Mouse (Mus musculus) cerebellum, postnatal 14 days (tissue): ENCODE data around the gene Pdzd7.
"Not testable (repeated sequence)": the region's sequence is repeated elsewhere in the genome, so short reads cannot be mapped to it uniquely, and the experiment has no call there.

Source experiments
- DNase-seq, 2 experiments: peaks; one replicate each; pipeline ENCODE4 v3.0.0; 2021; ENCODE audit warnings: mixed read lengths in 2 of 2

Gene Pdzd7

DNA sequence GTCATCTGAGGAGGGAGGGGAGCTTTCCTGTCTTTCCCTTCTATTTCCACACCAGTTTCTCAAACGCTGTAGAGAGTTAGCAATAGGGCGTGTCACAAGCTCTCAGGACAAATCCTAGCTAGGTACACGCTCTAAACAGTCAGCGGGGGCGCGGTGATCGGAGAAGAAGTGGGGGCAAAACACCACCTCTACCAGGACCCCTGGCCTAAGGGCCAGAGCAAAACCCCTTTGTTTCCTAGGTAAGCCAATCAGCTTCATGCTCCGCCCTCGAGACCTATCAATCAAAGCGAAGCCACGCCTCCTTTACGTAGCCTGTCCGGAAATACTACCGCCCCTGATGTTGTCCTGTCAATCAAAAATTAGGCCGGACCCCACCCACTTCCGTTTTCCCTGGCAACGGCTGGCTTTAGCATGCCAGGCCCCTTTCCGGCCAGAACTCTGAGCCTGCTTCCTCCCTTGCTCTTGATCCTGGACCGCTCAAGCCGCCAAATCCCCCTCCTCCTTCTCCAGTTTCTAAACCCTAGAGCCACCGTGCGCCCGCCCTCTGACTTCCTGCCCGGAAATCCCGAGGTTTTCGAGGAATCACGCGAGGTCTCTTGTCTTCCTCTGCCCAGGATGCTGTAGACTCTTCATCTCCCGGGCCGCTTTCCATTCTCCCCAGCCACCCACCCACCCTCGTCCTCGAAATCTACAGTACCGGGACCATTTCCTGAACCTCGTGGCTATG, 12.8 kb upstream of the Pdzd7 start:
- DNase-seq, result peak; percentile 96

DNA sequence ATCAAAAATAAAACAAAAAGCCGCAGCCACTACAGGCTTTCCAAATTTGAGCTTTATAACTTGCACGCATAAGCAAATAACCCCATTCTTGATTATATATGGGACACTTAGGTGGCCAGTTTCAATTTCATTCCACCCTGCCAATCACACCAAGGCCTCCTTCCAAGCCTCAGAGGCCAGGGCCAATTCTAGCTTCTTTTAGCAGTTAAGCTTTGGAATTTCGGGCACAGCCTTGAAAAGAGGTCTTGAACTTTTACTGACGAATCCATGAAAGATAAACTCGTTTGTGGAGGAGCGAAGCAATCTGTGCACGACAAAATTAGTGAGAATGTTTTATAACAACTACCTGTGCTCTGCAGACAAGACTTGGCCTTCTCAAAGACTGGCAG, 12.2 kb upstream of the Pdzd7 start:
- no peak for DNase-seq

DNA sequence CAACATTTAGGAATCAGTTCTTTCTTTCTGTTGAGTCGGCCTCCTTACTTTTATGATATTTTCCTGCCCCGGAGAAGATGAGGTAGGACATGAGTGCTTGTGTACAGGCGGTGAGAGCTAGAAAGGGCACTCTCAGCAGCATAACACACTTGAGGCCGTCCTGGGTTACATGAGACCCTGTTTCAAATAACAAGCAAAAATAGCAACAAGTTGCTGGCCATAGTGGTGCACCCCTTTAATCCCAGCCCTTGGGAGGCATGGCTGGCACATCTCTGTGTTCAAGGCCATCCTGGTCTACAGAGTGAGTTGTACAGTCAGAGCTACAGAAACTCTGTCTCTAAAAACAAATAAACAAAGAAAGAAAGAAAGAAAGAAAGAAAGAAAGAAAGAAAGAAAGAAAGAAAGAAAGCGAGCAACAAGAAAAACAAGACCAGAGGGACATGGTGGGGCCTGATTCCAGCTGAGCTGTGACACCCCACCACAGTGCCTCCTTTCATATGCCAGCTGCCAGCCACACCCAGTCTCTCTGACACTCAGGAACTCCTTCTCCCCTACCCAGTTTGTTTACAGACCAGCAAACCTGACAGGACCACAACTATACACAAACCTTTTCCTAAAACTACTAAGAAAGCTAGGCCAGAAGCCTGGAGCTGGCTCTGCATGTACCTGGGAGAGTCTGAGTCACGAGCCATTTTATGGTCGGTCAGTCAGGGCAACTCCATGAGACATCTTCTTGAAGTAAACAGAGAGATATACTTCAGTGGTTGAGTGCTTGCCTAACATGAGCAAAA, 11.6 kb upstream of the Pdzd7 start:
- no peak for DNase-seq

DNA sequence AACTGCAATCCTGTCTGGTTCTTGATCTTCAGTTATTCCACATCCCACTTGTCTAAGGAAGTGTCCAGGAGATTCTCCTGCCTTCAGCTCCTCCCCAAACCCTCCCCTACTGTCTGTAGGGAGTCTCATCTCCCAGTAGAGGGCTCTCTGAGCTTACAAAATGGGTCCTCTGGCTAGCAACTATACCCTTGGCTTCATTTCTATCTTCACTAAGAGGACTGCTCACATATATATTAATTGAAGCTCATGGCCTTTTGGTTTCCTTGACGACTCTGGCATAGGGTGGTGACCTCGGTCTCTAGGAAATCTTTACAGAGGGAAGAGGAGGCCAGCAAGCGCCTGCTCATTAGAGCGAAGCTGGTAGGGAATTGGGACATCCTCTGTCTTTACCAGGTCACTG, 10.8 kb upstream of the Pdzd7 start:
- DNase-seq, result peak; percentile 41

DNA sequence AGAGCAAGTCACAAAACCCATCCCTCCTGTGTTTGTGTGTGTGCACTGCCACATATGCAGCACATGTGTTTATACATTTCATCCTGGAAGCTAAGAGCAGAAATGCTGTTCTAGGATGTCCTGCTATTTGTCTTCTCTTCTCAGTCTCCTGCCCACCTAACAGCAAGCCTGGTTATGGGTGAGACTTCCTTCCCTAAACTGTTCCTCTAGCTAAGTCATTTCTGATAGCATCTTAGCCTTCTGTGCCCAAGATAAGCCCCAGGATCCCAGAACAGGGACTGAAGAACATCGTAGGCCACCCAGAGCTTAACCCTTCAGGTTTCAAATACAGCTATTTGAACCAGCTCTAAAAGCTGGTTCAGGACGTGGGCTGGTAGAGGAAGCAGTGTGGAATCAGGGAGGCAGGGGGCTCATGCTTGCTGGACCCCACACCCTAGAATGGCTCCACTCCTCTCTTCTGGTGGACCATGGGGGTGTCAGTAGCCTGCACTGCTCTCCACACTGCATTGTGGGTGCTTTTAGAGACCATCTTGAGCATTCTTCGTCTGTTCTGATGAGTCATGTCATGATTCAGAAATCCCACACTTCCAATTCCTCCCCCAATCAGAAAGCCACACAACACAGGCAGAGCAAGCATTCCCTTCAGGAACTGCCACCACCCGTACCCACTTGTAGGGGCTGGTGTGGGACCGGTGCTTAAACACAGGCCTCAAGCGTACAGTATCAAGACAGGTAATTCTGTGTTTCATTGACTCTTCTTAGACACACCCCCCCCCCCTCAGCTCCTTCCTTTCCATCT, 9.6 kb upstream of the Pdzd7 start:
- DNase-seq, result no peak

DNA sequence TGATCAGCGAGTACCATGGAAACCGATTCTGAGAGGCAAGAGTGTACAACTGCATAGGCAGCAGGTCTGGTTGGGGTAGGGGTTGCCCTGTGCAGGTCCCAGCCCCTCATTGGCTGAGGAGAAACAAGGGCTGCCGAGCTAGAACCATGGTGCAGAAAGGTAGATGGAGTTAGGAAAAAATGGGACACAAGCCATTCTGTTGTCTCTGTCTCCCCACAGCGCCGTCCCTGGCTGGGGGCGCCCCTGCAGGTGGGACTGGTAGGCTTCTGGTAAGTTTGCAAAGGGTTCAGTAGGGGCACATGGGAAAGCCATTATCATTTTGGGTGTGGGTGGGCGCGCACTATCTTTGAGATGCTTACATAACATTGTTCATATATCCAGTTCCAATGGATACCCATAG, 7.9 kb upstream of the Pdzd7 start:
- no peak for DNase-seq

DNA sequence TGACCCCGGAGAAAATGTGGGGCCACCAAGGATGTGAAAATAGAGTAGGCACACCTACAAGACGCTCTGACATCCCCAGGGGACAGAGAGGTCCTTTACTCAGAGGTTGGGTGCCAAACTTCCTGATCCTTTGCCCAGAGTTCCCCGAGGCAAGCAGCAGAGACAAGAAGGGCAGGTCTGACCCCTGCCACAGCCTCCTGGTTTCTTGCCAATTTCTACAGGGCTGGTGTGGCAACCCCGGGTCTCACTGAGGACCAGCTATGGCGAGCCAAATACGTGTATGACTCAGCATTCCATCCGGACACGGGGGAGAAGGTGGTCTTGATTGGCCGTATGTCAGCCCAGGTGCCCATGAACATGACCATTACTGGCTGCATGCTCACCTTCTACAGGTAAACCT, 4.0 kb upstream of the Pdzd7 start:
- no peak for DNase-seq

DNA sequence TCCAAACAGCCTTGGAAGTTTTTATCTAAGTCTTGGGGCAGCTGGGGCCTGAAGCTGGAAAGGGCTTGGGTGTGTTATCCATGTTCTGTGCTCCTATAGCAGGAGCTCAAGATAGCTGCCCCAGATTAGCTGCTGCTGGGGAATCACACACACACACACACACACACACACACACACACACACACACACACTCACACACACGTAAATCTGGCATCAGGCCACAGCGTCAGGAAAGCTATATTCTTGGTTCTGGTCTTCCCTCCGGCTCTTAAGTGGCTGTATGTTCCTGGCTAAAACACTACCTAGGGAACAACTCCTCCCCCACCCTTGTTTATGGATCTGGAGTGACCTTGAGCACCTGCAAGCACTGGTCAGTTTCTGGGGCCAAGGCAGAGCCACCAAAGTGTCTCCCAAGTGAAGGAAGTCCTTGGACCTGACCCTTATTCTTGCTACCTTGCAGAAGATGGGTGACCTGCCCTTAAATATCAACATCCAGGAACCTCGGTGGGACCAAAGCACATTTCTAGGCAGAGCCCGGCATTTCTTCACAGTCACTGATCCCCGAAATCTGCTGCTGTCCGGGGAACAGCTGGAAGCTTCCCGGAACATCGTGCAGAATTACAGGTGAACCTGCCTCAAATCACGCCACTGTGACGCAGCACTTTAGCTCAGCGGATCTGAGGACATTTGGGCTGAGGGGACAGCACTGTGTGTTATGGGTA, 3.3 kb upstream of the Pdzd7 start:
- peak; percentile 35 to 55 for DNase-seq

DNA sequence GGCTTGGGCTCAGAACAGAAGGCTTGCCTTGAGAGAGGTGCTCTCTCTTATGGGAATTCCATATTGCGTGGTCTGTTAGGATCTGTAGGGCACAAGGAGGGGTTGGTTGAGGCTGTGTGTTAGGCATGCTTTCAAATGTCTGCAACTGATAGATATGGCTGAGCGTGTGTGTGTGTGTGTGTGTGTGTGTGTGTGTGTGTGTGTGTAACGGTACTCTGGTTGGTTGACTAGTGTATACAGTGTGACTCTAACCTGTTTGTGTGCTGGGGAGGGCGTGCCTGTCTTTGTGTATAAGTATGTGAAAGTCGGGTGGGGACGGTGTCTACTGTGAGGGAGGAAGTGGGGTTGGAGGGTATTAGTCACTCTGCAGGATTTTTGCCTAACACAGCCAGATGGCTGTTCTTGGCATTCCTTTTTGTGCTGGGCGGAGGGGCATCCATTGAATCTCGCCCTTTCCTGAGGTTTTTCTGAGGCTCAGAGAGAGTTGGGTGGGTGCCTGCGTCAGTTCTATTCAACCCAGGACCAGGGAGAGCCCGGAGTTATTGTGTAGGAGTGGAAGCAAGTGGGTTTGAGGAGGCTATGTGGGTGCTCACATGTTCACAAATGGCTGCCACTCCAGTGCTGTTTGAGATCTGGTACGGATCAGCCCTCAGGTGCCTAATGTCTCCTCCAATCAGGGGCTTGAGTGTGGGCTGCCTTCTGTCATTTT, 2.6 kb upstream of the Pdzd7 start:
- peak; percentile 68 for DNase-seq

DNA sequence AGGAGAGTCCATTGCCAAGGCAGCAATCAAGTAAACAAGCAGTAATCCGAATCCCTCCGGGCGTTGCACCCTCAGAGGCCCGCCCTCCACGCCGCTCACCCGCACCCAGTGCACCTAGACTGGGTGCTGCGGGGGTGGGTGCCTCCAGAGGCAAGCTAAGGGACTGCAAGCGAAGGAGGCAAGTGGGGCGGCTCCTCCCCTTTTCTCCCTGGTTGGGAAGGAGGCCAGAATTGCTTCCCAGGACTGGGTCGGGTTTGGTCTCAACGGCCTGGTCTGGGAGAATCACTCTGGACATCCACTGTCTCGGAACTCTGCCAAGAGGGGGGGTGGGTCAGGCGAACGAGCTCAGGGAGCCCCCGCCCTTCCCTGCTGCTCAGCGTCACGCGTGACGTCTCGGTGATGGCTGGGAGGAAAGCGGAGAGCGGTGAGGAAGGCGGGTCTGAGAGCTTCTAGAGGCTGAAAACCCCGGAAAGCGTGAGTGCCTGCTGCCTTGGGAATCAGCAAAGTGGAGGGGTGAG, 2.0 kb upstream of the Pdzd7 start, which contains the start of gene Sfxn3:
Gene Sfxn3 (plus strand): TSS at position 87 of the 518 bp plus-strand sequence.
- DNase-seq, result peak; percentile 98 to 99

DNA sequence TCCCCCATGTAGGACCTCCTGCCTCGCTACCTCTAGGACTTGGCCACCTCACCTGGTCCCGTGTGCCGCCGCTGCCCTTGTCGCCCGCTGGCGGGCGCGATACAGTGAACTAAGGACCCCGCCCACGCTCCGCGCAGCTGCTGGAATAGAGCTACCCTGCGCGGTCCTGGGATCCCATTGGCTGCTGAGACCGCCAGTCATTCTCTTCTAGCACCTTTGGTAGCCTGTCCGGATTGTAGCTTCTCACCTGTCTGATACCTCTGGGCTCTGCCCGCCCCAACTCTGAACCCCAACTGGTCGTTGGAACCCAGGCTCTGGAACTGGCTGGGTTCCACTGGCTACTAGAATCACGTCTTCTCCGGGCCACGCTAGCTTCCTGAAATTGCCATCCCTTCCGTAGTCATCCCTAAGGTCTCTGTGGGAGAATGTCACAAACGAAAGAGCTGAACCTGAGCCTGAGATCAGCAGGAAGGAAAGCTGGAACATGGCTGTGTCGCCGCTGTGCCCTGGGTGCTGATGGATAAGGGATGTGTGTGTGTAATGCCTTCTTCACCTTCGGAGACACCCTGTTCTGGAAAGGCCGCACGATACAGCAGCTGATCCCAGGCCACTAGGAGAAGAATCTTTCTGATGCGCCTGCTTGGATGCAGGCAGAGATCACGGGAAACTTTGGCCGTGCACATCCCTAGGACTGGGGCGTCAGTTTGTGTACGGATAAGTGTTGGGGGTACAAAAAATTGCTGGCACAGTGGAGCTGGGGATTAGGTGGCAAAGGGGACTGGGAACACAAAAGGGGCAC, 1.2 kb upstream of the Pdzd7 start:
- peak; percentile 93 to 95 for DNase-seq

DNA sequence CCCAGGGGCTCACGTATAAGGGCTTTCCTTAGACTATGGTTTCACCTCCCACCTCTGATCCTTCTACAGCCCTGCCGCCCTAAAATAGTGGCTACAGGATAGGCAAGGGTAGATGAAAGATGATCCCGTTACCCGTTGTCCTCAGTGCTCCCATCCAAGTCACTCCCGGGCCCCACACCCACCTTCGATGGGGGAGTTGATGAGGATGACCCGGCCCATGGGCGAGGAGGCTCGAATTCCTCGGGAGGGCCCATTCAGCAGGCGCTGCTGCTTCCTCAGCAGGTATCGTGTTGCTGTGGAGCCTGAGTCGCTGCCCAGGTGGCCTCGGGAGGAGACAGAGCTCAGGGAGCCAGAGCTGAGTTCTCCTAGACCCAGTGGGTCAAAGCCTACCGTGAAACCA, 281 bp downstream of the Pdzd7 start:
- no peak for DNase-seq

DNA sequence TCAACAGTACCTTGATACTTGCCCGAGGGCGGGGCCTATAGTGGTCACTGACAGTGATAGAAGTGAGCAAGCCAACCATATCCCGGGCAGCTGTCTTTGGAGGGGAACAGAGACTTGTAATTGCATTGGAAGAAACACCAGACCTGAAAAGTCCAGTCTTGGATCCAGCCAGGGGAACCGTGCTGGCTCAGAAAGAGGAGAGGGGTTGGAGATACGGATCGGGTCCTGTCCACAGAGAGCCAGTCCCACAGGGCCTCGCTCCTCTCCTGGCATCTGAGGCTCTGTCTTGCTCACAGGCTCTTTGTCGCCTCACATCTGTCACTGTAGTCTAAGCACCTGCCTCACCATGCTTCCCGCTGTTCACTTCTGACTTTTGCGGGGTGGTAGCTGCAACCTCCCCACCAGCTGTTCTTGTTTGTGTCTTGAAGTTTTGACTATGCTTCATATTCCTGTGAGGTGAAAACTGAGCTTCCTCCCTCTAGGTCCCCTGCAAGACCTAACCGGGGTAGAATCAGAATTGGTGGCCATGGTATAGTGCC, 1.1 kb downstream of the Pdzd7 start:
- no peak for DNase-seq

DNA sequence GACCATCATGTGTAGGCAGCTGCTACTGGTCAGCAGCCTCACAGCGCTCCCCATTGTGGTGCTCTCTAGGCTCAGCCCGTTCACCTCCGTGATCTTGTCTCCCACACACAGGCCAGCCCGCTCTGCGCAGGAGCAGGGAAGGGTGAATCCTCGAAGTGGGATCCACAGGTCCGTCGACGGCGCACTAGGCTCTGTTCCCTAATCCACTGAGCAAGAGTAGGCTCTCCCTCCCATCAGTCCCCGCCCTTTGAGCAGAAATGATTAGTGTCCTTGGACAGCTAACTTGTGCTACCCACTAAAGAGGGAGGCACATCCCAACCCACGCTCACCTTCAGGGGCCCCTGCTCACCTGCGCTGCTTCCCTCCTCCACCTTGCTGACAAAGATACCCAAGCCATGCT, 5.3 kb downstream of the Pdzd7 start:
- no peak for DNase-seq

DNA sequence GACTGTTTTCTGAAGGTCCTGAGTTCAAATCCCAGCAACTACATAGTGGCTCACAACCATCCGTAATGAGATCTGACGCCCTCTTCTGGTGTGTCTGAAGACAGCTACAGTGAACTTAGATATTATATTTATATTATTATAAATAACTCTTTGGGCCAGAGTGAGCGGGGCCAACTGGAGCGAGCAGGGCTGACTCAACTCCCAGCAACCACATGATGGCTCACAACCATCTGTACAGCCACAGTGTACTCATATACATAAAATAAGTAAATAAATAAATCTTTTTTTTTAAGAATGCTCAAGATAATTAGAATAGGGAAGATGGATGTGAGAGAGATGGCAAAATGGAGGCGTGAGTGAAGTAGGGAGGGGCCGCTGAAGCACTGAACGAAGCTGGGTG, 7.3 kb downstream of the Pdzd7 start:
- not testable (repeated sequence) for DNase-seq

DNA sequence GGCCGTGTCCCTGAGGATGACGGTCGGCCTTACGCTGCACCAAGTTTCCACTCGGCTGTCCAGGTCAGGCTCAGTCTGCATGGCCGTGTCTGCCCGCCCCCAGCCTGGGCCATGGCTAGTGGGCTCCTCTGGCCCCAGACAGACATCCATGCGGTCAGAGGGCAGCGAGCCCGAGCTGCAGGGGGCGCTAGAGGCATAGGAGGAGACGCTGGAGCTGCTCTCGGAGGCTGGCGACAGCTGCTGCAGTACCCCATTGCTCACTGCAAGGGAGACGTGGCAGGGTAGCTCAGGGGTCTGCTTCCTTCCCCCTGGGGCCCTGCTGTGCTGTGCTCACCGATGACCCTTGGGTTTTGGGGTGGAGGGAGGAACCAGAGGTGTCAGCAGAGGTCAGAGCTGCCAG, 8.7 kb downstream of the Pdzd7 start:
- DNase-seq, result peak in 1 of 2 experiments; percentile 75

DNA sequence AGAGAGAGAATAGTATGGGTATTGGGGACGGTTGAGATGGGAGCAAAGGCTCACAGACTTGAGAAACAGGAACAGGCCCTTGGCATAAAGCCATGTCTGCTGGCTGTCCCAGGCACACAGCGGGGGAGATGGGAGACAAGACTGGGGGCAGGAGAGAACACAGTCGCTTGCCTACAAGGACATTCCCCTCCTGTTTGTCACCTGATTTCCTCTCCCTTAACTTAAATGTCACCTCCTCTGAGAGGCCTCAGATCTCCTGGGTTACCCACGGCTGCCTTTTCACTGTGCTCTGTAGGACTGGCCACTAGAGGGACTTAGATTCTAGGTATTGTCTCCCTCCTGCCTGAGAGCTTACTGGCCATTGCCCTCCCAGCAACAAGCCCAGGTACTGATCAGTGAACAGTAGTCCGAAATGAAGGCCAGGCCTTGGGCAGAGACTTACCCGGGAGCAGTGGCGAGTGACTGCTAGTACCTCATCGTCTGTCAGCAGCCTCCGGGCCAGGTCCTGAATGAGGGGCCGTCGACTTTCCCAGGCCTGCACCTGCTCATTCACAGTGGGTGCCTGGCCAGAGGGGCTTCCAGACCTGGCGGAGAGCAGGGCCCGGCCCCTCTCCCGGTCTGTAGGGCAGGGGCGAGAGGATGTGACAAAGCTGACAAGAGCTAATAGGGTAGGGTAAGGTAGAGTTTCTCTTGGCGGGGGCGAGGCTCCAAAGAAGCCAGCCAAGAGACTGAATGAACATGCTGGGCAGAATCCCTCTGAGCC, 12.8 kb downstream of the Pdzd7 start:
- DNase-seq, result peak; percentile 61 to 63

DNA sequence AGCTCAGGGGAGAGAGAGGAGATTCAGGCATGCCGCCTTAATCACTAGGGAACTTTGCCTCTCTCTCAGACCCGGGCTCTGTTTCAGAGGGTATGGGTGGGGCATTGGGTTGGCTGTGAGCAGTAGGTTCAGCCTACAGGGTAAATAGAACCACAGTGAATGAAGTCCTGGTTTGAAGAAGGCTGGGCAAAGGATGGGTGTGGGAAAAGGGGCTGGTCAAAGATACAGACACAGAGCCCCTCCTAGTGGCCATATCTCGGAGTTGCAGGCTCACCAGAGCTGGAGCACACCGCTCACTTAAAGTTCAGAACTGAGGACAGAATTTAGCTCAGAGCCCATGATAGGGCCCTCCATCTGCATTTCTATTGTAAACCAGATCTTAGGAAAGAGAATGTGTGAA, 13.7 kb downstream of the Pdzd7 start:
- peak; percentile 90 to 92 for DNase-seq

DNA sequence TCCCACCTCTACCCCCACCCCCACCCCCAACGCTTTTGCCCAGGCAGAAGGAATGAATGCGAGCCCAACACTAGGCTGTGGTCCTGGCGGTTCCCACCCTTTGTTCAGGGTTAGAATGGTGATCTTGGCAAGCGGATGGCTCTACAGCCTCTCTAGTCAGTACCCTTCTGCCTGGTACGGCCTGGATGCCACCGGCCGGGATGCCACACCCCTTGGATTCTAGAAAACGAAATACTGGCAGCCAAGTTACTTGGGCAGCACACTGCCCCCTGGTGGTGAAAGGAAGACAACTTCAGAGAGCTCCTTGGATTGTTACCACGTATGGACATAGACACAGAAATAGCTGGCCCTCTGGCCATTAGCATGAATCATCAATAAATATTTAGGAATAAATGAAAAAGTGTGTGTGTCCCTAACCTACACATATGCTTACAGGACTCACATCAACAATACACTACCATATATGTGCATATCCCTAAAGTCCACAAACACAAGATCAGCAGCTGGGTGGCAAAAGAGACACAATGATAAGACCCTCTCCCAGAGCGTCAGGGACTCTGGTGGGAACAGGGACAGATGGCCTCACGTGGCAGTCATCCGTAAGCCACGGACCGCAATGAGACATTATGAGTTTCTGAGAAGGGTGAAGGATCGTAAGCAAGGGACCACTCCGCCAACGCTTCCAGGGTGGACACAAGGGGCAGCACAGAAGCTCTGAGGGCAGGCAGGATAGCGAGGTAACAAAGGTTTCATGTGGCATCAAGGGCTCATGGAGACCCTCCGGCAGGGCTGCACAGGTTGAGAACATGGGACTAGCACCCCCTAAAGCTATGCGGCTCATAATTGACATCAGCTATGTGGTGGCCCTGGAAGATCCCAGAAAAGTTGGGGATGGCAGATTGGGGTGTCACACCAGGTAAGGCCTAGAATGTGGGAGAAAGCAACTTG, 14.5 kb downstream of the Pdzd7 start:
- DNase-seq, result peak; percentile 92 to 93
